Mouse (Mus musculus) naive thymus-derived CD4-positive, alpha-beta T cell, adult 2 months (primary cell): ENCODE measurements around the gene Olfr480.

Experiments
- DNase-seq: peaks from one replicate; pipeline ENCODE4 v3.0.0-alpha.2; 2011; ENCODE audit warnings: low read depth

Olfr480 gene

DNA sequence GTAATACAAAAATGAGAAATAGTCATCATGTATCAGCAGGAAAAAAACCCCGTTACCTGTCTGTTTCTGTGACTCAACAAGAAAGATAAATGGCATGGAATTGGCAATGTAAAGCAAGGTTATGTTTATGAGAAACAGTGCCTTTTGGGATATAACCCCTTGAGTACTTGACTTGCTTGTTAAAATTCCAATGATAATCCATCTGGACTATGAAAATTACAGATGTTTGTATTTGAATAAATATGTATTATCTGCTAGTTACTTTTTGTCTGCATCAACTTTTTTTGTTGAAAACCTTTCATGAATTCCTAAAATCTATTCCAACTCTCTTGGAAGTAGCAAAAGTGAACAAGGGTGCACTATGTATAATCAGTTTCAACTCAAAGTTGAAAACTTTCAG, at the start of gene Olfr480:
TSS of gene Olfr480 (minus strand) at position 101 of the 400 bp plus-strand sequence.
- no peak for DNase-seq

DNA sequence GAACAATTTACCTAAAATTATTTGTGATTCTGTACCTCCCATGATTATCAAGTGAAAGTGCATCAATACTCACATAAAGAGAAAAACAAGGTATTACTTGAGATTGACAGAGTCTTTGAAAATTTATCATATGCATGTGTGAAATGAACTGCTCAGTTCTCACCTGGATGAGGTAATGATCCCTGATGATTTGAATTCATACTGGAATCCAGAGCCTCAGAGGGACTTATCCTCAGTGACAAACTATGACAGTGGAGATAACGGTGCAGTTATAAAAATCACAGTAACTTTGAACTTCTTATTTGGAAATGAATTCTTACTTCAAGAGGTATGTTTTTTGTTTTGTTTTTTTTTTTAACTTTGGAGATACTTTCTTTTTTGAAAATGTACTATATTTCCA, 33.4 kb upstream of the Olfr480 start, which contains the start of gene Olfr483:
TSS of gene Olfr483 (plus strand) at position 301 of the 400 bp plus-strand sequence.
- DNase-seq: no peak

GRCm38 (mm10) chr7:108097486-108097885, 30.3 kb upstream of the Olfr480 start, which contains the start of gene Olfr482:
Gene Olfr482, minus strand, starts transcription at chr7:108097586.
- DNase-seq: no peak

- DNase-seq: no peak
Observed at GRCm38 (mm10) chr7:108079555-108079954, 12.4 kb upstream of the Olfr480 start, which contains the start of gene Olfr481. Gene Olfr481, plus strand, starts transcription at chr7:108079855.

- DNase-seq: no peak
Observed at GRCm38 (mm10) chr7:108050393-108050792, 16.8 kb downstream of the Olfr480 start, which contains the start of gene Olfr479. Gene Olfr479, plus strand, starts transcription at chr7:108050693.

DNA sequence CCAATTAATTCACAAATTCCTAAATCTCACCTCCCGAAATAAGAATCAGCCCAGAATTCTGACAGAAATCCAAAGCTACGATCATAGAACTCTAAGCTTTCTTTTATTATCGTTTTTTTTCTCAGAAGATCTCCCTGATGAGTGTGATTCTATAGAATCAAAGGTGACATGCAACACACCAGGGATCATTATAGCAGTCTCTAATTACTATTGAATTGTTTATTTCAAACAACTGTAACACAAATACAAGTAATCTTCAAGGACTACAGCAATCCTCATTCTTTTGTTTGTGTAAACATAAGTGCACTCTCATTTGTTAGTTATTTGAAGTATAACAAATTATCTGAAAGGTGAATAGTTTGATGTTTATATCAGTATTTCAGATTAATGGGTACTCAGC, 33.3 kb downstream of the Olfr480 start, which contains the start of gene Olfr478:
TSS of gene Olfr478 (minus strand) at position 101 of the 400 bp plus-strand sequence.
- DNase-seq: no peak
